Mouse (Mus musculus) C2C12 (cell line): ENCODE results near the gene Smchd1.

Source experiments
- CEBPB ChIP-seq: IDR thresholded peaks from one replicate; pipeline ENCODE4 v1.6.1; 2011; ENCODE audit warnings: low read depth, mild to moderate bottlenecking, control low read depth, moderate library complexity
- CTCF ChIP-seq: IDR thresholded peaks from one replicate; pipeline ENCODE4 v1.5.1; 2011; ENCODE audit not compliant: control insufficient read depth, insufficient read depth, insufficient read length
- FOSL1 ChIP-seq: IDR thresholded peaks from one replicate; pipeline ENCODE4 v1.8.0; 2011; ENCODE audit warnings: mild to moderate bottlenecking, low read length; ENCODE audit not compliant: poor library complexity, insufficient read depth, severe bottlenecking
- MAX ChIP-seq: IDR thresholded peaks from one replicate; pipeline ENCODE4 v1.6.1; 2011; ENCODE audit warnings: mild to moderate bottlenecking, control low read depth
- MYOD1 ChIP-seq: IDR thresholded peaks from one replicate; pipeline ENCODE4 v1.6.1; 2011; ENCODE audit warnings: low read depth; ENCODE audit not compliant: control insufficient read depth, insufficient read length
- MYOG ChIP-seq: IDR thresholded peaks from one replicate; pipeline ENCODE4 v1.6.1; 2011; ENCODE audit not compliant: control insufficient read depth, insufficient read length; ENCODE audit errors: extremely low read depth
- USF1 ChIP-seq: IDR thresholded peaks from one replicate; pipeline ENCODE4 v1.6.1; 2011; ENCODE audit warnings: low read depth, mild to moderate bottlenecking, control low read depth, moderate library complexity

DNA sequence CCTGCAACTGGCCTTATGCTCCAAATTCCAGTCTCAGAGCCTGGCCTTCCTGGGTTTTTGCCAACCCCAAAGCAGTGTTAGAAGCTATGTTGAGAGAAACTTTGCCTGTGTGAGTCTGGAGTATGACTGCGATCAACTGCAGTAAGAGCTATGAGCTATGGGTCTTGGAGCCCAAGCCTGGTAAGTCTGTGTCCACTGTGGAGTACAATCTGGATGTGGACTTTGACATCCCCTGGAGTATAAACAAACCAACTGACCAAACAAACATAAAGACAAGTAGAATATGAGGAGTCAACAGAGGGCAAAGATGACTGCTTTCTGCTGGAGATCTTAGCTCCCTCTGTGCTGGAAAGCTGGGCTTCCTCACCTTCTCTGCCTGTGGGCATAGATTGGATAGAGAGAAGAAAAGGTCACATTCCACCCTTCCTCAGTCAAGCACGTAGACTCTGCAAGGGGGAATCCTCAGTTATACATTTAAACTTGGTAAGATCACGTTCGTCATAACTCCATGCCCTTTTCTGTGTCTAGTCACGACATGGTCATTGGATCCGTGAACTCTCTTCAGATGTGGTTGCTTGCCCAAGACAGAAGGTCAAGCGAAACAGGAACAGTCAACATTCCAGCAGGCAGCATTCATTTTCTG lies 8.4 kb upstream of the Smchd1 start:
- TF ChIP-seq CTCF = no peak
- no peak for TF ChIP-seq MAX
- TF ChIP-seq MYOD1 = no peak
- TF ChIP-seq USF1 = no peak
- TF ChIP-seq CEBPB = no peak
- TF ChIP-seq MYOG = no peak
- TF ChIP-seq FOSL1 = no peak
